Comparison of ENCODE assay signal across 20 mouse cellular contexts in genomic region chr4:44871591-44871990, GRCm38 (mm10).
DNase-seq lines count a peak whose midpoint lies in the region; ATAC-seq and TF ChIP-seq lines count a peak whose summit lies in the region.
"Had no signal": no experiment of that assay in that cellular context is flagged by ENCODE, and none has a peak within 500 bp of the region (broad histone marks: within the 10 kb centered on the region; RNA-seq: fewer than 3 reads in every experiment).

No protein-coding gene starts in this region.

- peak overlapping the region; percentile 73 for H3K27ac ChIP-seq in spleen, adult 2 months (ENCODE audit: insufficient read depth, low read length)
- H3K27ac ChIP-seq: embryonic facial prominence, embryonic 15.5 days; forebrain, embryonic 10.5 days; hindbrain, embryonic 10.5 days; hindbrain, embryonic 15.5 days had no signal

- no peak for TF ChIP-seq CTCF in spleen, adult 2 months (IDR thresholded peaks at IDR 0.05; ENCODE audit: extremely low read depth, insufficient read depth, insufficient read length, insufficient replicate concordance)

- no peak for DNase-seq in spleen, adult 2 months (ENCODE audit: low read depth in 1 of 2, low spot score in 2 of 2)
- DNase-seq in spleen, postnatal 4 days (ENCODE audit: low spot score in 2 of 2) = no peak
- peak; percentile 65 for DNase-seq in MEL-GATA-1-ER (ENCODE audit: extremely low read depth, low read depth)
- DNase-seq in frontal cortex, postnatal 14 days (ENCODE audit: low spot score in 2 of 2) = no peak
- DNase-seq in kidney, postnatal 36 days = no peak
- no peak for DNase-seq in testis, postnatal 14 days (ENCODE audit: low spot score)
- DNase-seq: adrenal gland, adult 2 months; adrenal gland, postnatal 25 days; cerebellum, adult 18-20 months; cerebellum, adult 9-11 months; cerebellum, postnatal 36 days; gastrocnemius, postnatal 36 days had no signal

- TF ChIP-seq POLR2A in spleen, adult 2 months (IDR thresholded peaks at IDR 0.05; ENCODE audit: low read depth, low read length) = no peak

- no peak overlapping the region for H3K4me3 ChIP-seq in spleen, adult 2 months (ENCODE audit: extremely low read depth, insufficient read depth, insufficient read length)
- H3K4me3 ChIP-seq: embryonic facial prominence, embryonic 15.5 days; erythroblast, embryonic 14.5 days; forebrain, embryonic 10.5 days; heart, embryonic 12.5 days; hindbrain, embryonic 10.5 days; hindbrain, embryonic 15.5 days had no signal

- peak; percentile 75 for ATAC-seq in megakaryocyte progenitor cell, adult 5-6 weeks (replicated peaks; ENCODE audit: poor library complexity)
- ATAC-seq: forebrain, embryonic 14.5 days had no signal

- no peaks in the 10 kb centered on the region for H3K27me3 ChIP-seq in spleen, adult 2 months (ENCODE audit: control insufficient read depth, insufficient read depth, low read length)
- H3K27me3 ChIP-seq: embryonic facial prominence, embryonic 15.5 days; heart, embryonic 12.5 days; hindbrain, embryonic 15.5 days had no signal

- H3K36me3 ChIP-seq in spleen, adult 2 months (ENCODE audit: control insufficient read depth, insufficient read depth, low read length) = no peaks in the 10 kb centered on the region
- H3K36me3 ChIP-seq: embryonic facial prominence, embryonic 15.5 days; forebrain, embryonic 10.5 days; heart, embryonic 12.5 days; hindbrain, embryonic 10.5 days; hindbrain, embryonic 15.5 days had no signal

- no peaks in the 10 kb centered on the region; the same call in 1 of the 2 replicates for H3K4me1 ChIP-seq in spleen, adult 2 months (ENCODE audit: control insufficient read depth, insufficient read depth, insufficient read length)
- H3K4me1 ChIP-seq: embryonic facial prominence, embryonic 15.5 days; forebrain, embryonic 10.5 days; hindbrain, embryonic 10.5 days; hindbrain, embryonic 15.5 days had no signal
